Mouse (Mus musculus) urinary bladder, postnatal 0 days (tissue): ENCODE data around the gene Tcf15. TPM values are rescaled to one million over a fixed set of nuclear protein-coding genes. Genes with fewer than 3 reads are reported as not detected.

Source experiments
- polyA plus RNA-seq: library from polyadenylated mRNA; unstranded; fragments of >200 nt; fragmentation: Nextera tagmentation; extraction: Ambion mirVana; gene quantifications from 2 replicates; pipeline ENCODE4 v1.2.1, GENCODE M21; 2015

The Tcf15 gene
- polyA plus RNA-seq = 2.4 and 3.2 TPM in 2 replicates

DNA sequence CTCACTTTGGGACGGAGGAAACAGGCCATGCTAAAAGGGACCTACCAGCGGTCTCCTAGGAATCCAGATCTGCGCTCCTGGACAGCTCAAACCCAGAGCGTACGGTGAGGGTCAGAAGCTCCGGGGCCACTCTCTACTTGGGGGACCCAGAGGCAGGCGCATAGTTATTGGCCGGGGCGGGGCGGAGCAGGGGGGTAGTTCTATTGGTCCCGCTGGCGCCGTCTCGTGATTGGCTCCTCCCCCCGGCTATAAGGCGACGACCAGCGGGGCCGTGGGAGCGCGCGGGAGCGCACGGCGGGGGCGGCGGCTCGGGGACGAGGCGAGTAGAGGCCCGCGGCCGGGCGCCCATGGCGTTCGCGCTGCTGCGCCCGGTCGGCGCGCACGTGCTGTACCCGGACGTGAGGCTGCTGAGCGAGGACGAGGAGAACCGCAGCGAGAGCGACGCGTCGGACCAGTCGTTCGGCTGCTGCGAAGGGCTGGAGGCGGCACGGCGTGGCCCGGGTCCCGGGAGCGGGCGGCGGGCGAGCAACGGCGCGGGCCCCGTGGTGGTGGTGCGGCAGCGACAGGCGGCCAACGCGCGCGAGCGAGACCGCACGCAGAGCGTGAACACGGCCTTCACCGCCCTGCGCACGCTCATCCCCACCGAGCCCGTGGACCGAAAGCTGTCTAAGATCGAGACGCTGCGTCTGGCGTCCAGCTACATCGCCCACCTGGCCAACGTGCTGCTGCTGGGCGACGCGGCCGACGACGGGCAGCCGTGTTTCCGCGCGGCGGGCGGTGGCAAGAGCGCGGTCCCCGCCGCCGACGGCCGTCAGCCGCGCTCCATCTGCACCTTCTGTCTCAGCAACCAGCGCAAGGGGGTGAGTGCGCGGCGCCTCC, at the start of gene Tcf15:
Gene Tcf15 (plus strand): TSS at position 283 of the 879 bp plus-strand sequence.

DNA sequence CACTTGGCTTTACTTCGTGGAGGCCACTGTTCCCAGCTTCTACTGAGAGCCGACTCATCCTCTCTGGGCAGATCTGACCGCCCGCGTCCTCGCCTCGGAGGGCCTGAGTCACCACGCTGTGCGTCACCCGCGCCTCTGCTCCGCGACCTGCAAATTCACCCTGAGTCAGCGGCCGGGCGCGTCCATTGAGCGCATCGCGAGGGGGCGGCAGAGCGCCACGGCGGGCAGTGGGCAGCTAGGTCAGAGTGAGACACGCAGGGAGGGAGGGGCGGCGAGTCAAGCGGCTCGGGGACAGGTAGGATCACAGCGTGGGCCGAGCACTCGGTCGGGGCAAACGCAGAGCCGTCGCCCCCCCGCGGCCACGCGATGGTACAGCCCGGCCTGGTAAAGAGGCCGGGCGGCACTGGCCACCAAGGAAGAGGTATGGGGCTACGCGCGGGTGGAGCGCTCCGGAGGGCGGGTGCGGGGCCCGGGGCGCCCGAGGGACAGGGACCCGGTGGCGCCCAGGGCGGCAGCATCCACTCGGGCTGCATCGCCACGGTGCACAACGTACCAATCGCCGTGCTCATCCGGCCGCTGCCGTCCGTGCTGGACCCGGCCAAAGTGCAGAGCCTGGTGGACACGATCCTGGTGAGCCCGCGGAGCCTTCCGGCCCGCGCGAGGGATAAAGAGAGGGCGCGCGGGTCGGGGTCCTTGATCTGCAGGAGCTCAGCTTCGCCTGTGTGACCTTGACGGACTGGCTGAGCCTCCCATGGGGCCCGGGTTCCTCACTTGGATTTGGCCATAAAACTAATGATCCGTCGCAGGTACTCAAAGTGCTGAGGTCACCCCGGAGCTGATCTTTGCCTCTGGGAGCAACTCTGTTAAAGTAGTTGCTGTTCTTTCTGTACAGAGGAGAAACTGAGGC, 37.8 kb upstream of the Tcf15 start, which contains the start of gene Srxn1:
Gene Srxn1 (plus strand): TSS at position 199 of the 907 bp plus-strand sequence.

Other genes starting within 250 kb of the Tcf15 start
- gene Angpt4, start 232.4 kb upstream of the Tcf15 start, polyA plus RNA-seq = 1.1 and 1.2 TPM in 2 replicates
- 18.4 and 19.3 TPM in 2 replicates for gene Fam110a, start 163.3 kb upstream of the Tcf15 start, polyA plus RNA-seq
- gene Slc52a3, start 147.1 kb upstream of the Tcf15 start, polyA plus RNA-seq = 12.4 and 13.8 TPM in 2 replicates
- gene Scrt2, start 62.0 kb upstream of the Tcf15 start, polyA plus RNA-seq = not detected in 2 replicates
- 17.5 and 21.2 TPM in 2 replicates for gene Srxn1, start 38.0 kb upstream of the Tcf15 start, polyA plus RNA-seq
- gene Csnk2a1, start 83.3 kb downstream of the Tcf15 start, polyA plus RNA-seq = 49.3 and 50.8 TPM in 2 replicates
- gene Tbc1d20, start 150.3 kb downstream of the Tcf15 start, polyA plus RNA-seq = 27.5 and 29.0 TPM in 2 replicates
- 59.2 and 62.2 TPM in 2 replicates for gene Rbck1, start 189.1 kb downstream of the Tcf15 start, polyA plus RNA-seq
- gene Trib3, start 200.5 kb downstream of the Tcf15 start, polyA plus RNA-seq = 2.9 and 3.7 TPM in 2 replicates
- not detected in 2 replicates for gene Nrsn2, start 233.1 kb downstream of the Tcf15 start, polyA plus RNA-seq